Mouse (Mus musculus) brown adipose tissue, adult 24 weeks (tissue): ENCODE data around the gene Cyct. TPM values are rescaled to one million over a fixed set of nuclear protein-coding genes. Genes with fewer than 3 reads are reported as not detected.
A peak's percentile ranks its signal among the peaks of the same experiment; 100 is the strongest.

Source experiments
- H3K27ac ChIP-seq: fragments of 200-500 bp; replicated peaks from 2 replicates; pipeline ENCODE4 v1.5.1; 2012; ENCODE audit warnings: low read depth, mild to moderate bottlenecking, low read length
- H3K4me1 ChIP-seq: fragments of 200-500 bp; 2 replicates; pipeline ENCODE4 v1.6.1; 2012; ENCODE audit warnings: low read length, mixed read lengths; ENCODE audit not compliant: control insufficient read depth, insufficient read depth, insufficient read length
- H3K4me3 ChIP-seq: fragments of 200-500 bp; 2 replicates; pipeline ENCODE4 v1.5.1; 2012; ENCODE audit warnings: low read depth, mild to moderate bottlenecking, low read length, moderate library complexity; ENCODE audit not compliant: insufficient read depth
- polyA plus RNA-seq: library from polyadenylated mRNA; stranded (reverse); fragments of >200 nt; gene quantifications from 2 replicates; pipeline ENCODE4 v1.2.4, GENCODE M21; 2012; ENCODE audit not compliant: missing spikeins, insufficient read depth, insufficient read length

The Cyct gene
- polyA plus RNA-seq = not detected in 2 replicates

GRCm38 (mm10) chr2:76360226-76360625 lies at the start of gene Cyct:
Gene Cyct, minus strand, starts transcription at chr2:76360450.
- Histone ChIP-seq H3K4me1 (no peaks in the 10 kb centered on the region), H3K27ac (no peak within 1 kb of the TSS), H3K4me3 (no peak within 1 kb of the TSS)

DNA sequence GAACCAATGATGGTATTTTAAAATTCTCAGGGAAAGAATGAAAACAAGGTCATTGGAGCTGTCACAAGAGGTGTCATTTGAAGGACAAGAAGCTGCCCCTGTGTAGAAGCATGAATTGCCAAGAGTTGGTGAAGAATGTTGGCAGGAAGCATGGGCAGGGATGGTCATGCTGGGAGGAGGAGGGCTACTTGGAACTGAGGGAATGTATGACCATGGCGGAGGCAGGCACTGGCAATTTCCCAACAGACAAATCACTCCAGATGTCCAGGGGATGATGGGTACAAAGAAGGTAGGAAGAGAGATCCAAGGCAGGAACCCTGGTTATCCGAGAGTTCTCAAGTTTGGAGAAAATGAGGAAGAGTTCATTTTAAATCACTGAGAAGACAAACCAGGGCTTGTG lies 49.7 kb upstream of the Cyct start:
- Histone ChIP-seq H3K27ac (no peak overlapping the region), H3K4me3 (no peak overlapping the region), H3K4me1 (no peaks in the 10 kb centered on the region)

DNA sequence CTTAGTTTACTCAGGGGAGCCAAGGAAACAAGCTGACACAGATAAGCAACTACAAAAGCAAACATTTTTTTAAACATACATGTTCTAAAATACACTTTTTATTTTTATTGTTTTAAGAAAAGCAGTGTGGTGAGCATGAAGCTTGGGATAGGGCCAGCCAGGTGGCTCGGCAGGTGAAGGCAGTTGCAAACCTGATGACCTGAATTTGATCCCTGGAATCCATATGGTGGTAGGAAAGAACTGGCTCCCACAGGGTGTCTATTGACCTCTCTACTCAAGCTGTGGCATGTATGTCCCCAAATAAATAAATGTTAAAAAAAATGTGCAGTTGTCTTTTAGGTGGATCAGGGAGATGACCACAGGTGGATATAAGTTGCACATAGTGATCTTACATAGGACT lies 49.3 kb upstream of the Cyct start:
- Histone ChIP-seq H3K4me3 (no peak overlapping the region), H3K27ac (no peak overlapping the region), H3K4me1 (no peaks in the 10 kb centered on the region)

GRCm38 (mm10) chr2:76406937-76407441 lies 46.7 kb upstream of the Cyct start:
- Histone ChIP-seq H3K4me1 (no peaks in the 10 kb centered on the region), H3K27ac (no peak overlapping the region)

GRCm38 (mm10) chr2:76406151-76406936 lies 46.1 kb upstream of the Cyct start, which contains the start of gene Osbpl6:
Gene Osbpl6, plus strand, starts transcription at chr2:76406508.
- H3K4me1 ChIP-seq = no peaks in the 10 kb centered on the region
- H3K27ac ChIP-seq = no peak within 1 kb of the TSS

More at GRCm38 (mm10) chr2:76406937-76407441, 46.7 kb upstream of the Cyct start:
- H3K4me3 ChIP-seq = peak overlapping the region; percentile 86

GRCm38 (mm10) chr2:76405596-76406150 lies 45.4 kb upstream of the Cyct start:
- no peaks in the 10 kb centered on the region for H3K4me1 ChIP-seq
- no peak overlapping the region for H3K27ac ChIP-seq
- H3K4me3 ChIP-seq = peak overlapping the region; percentile 86

More at GRCm38 (mm10) chr2:76406151-76406936, 46.1 kb upstream of the Cyct start, which contains the start of gene Osbpl6:
- H3K4me3 ChIP-seq = peak within 1 kb of the TSS; percentile 86

GRCm38 (mm10) chr2:76400178-76400577 lies 39.9 kb upstream of the Cyct start:
- H3K27ac ChIP-seq = no peak overlapping the region
- H3K4me1 ChIP-seq = no peaks in the 10 kb centered on the region
- no peak overlapping the region for H3K4me3 ChIP-seq

DNA sequence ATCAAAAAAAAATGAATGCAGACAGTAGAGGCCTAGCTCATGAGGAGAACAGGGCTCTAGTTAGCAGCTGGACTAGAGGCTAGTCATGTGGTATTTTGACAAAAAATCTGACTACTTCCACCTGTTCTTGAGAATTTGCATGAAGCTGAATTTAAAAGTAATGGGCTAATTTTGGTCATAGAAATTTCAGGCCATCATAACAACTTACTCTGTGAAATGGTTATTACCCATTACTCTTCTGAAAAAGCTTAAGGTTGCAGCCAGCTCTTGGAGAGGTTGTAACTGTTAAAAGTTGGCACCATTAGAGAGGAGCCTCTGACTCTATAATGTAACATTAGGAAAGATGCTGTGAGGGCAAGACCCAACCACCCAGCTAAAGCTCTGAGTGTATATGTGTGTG lies 26.3 kb upstream of the Cyct start:
- no peaks in the 10 kb centered on the region for H3K4me1 ChIP-seq

DNA sequence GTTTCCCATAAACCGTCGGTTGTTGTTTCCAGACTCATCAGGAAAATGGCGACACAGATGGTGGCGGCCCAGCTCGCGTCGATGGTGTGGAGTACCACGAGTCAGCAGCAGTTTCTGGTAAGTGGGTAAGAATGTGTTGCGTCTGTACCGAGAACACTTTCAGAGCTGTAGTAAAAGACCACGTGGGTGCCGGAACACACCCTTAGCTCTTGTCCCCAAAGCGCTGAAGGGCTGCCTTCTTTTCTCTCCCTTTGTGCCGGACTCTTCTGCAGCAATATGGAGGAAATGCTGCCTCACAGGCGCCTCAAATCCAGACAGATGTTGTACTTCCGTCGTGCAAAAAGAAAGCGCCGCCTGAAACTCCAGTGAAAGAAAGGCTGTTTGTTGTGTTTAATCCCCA lies 18.4 kb upstream of the Cyct start:
- no peaks in the 10 kb centered on the region for H3K4me1 ChIP-seq
- no peak overlapping the region for H3K4me3 ChIP-seq
- no peak overlapping the region for H3K27ac ChIP-seq

More for the DNA sequence above, 26.3 kb upstream of the Cyct start:
- H3K4me3 ChIP-seq = no peak overlapping the region
- H3K27ac ChIP-seq = no peak overlapping the region

GRCm38 (mm10) chr2:76374544-76375206 lies 14.4 kb upstream of the Cyct start:
- 0 out of 2 replicates have a peak, but pooled peaks cover 4% of the 10 kb centered on the region for H3K4me1 ChIP-seq
- H3K27ac ChIP-seq = no peak overlapping the region
- no peak overlapping the region for H3K4me3 ChIP-seq

DNA sequence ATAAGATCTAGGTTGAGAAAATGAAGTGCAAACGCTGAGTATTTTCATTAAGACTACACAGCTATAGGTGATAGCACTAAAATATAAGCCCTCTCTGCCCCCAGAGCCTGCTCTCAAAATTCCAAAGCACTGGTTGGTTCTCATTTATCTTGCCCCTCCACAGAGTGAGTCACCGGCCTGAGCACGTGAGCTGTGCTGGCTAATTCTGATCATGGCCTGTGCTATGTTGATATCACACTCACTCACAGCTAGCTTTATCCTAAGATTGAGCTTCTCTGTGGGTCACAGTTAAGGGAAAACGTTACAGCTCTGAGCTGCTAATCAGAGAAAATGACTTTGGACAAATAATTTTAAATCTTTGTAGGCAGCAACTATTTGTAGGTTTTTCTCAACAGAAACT lies 12.0 kb upstream of the Cyct start:
- Histone ChIP-seq H3K4me1 (0 out of 2 replicates have a peak, but pooled peaks cover 4% of the 10 kb centered on the region), H3K4me3 (no peak overlapping the region), H3K27ac (no peak overlapping the region)

- Histone ChIP-seq H3K4me3 (peak overlapping the region; percentile 87), H3K27ac (no peak overlapping the region), H3K4me1 (0 out of 2 replicates have a peak, but pooled peaks cover 4% of the 10 kb centered on the region)
Measured at GRCm38 (mm10) chr2:76370656-76370922, 10.3 kb upstream of the Cyct start.

DNA sequence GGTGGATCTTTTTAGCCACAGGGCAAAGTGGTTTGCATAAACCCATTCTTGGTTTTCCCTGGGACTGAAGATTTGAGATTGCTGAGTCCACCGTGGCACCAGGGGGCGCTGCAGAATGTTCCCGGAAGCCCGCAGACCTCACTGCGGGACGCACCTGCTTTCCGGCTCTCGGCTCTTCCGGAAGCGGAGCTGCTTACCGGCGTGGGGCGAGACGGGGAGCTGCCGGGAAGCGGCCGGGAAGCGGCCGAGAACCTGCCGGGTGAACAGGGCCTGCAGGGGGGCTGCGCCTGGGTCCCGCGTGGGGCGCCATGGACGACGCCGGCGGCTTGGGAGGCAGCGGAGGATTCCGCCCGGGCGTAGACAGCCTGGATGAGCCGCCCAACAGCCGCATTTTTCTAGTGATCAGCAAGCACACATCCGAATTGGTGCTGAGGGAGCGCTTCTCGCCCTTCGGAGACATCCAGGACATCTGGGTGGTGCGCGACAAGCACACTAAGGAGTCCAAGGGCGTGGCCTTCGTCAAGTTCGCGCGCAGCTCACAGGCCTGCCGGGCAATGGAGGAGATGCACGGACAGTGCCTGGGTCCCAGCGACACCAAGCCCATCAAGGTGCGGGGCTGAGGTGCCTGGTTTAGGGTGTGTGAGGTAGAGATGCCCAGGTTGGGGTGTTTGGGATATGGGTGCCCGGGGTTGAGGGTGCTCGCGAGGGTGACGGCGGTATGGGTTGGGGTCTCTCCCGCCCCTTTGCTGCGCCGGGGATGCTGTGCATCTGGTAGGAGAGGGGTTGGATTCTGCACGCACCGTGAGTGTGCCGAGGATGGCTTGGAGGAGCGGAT lies 9.8 kb upstream of the Cyct start, which contains the start of gene Rbm45:
Rbm45 (plus strand) TSS at position 164 of the 835 bp plus-strand sequence.
- no peak within 1 kb of the TSS for H3K27ac ChIP-seq
- H3K4me1 ChIP-seq = 0 out of 2 replicates have a peak, but pooled peaks cover 4% of the 10 kb centered on the region
- H3K4me3 ChIP-seq = peak within 1 kb of the TSS; percentile 87

- Histone ChIP-seq H3K4me3 (no peak overlapping the region), H3K27ac (no peak overlapping the region), H3K4me1 (0 out of 2 replicates have a peak, but pooled peaks cover 4% of the 10 kb centered on the region)
Measured at GRCm38 (mm10) chr2:76368861-76369660, 8.8 kb upstream of the Cyct start.
